Mouse (Mus musculus) kidney, adult 2 months (tissue): ENCODE data around the gene Ctla4.

Experiments used
- CTCF ChIP-seq: fragments of 200-500 bp; conservative IDR thresholded peaks from 2 replicates; pipeline ENCODE4 v1.5.1; 2011; ENCODE audit warnings: low read depth, mild to moderate bottlenecking, control low read depth, low read length, moderate library complexity, mixed read lengths; ENCODE audit not compliant: insufficient read depth, insufficient read length
- POLR2A ChIP-seq: fragments of 200-500 bp; IDR thresholded peaks from one replicate; pipeline ENCODE4 v1.6.1; 2011; ENCODE audit warnings: low read depth, low read length, control low read depth

DNA sequence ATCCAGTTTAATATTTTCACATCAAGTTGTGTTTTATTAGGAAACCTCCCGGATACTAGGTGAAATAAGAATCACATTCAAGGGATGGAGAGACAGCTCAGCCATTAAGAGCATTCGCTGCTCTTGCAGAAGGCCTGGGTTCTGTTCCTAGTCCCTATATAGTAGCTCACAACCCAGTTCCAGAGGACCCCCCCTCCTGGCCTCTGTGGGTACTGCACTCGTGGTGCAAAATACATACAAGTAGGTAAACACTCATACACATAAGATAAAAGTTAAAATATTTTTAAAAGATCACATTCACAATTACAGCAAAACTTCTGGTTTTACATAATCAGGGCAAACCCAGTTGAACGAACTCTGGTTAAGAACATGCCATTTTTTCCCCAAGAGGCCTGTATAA is 75.3 kb downstream of the Ctla4 start:
- TF ChIP-seq POLR2A (no peak), CTCF (no peak)
